Mouse (Mus musculus): ENCODE results near the gene Anapc7. TPM values are rescaled to one million over a fixed set of nuclear protein-coding genes. Genes with fewer than 3 reads are reported as not detected.
A peak's percentile ranks its signal among the peaks of the same experiment; 100 is the strongest.

The Anapc7 gene
- polyA plus RNA-seq (2016; fragmentation: Nextera tagmentation; extraction: Ambion mirVana): 56.1 and 58.0 TPM in 2 replicates

GRCm38 (mm10) chr5:122421271-122422068 lies at the start of gene Anapc7:
Anapc7 (plus strand) TSS chr5:122421693.
- ATAC-seq (ENCODE audit: insufficient number of reproducible peaks, insufficient read depth, low FRiP score, low TSS enrichment): 0 out of 2 replicates have a peak, but pooled peaks have one; percentile 23
- Histone ChIP-seq H3K4me1 (peaks cover 16% of the 10 kb centered on the region), H3K4me2 (replicated peaks) (peak within 1 kb of the TSS; percentile 78), H3K27me3 (no peaks in the 10 kb centered on the region), H3K27ac (peak within 1 kb of the TSS; percentile 94), H3K36me3 (peaks cover 3% of the 10 kb centered on the region; the same call in 1 of the 2 replicates), H3K9me3 (no peaks in the 10 kb centered on the region), H3K4me3 (peak within 1 kb of the TSS; percentile 92), H3K9ac (peak within 1 kb of the TSS; percentile 97)
- WGBS: 24% methylated on average over 17 of the region's 17 CpGs

GRCm38 (mm10) chr5:122372192-122372769 lies 49.2 kb upstream of the Anapc7 start, which contains the start of gene Fam216a:
Fam216a (minus strand) TSS chr5:122372364.
- Histone ChIP-seq H3K9me3 (no peaks in the 10 kb centered on the region), H3K36me3 (peaks cover 31% of the 10 kb centered on the region), H3K4me3 (peak within 1 kb of the TSS; percentile 77), H3K27ac (peak within 1 kb of the TSS; percentile 97), H3K27me3 (no peaks in the 10 kb centered on the region), H3K9ac (peak within 1 kb of the TSS; percentile 84), H3K4me2 (replicated peaks) (peak within 1 kb of the TSS; percentile 72), H3K4me1 (peaks cover 16% of the 10 kb centered on the region)
- peak; percentile 92 for ATAC-seq (ENCODE audit: insufficient number of reproducible peaks, insufficient read depth, low FRiP score, low TSS enrichment)
- under 1% methylated on average over 53 of the region's 53 CpGs for WGBS

GRCm38 (mm10) chr5:122372878-122373277 lies 48.6 kb upstream of the Anapc7 start:
- peak overlapping the region; percentile 84 for H3K9ac ChIP-seq
- no peak for ATAC-seq (ENCODE audit: insufficient number of reproducible peaks, insufficient read depth, low FRiP score, low TSS enrichment)
- H3K9me3 ChIP-seq: no peaks in the 10 kb centered on the region
- no peaks in the 10 kb centered on the region for H3K27me3 ChIP-seq
- H3K4me1 ChIP-seq: peaks cover 16% of the 10 kb centered on the region
- H3K4me3 ChIP-seq: peak overlapping the region; percentile 77
- peak overlapping the region; percentile 97; the same call in 1 of the 2 replicates for H3K27ac ChIP-seq
- peak overlapping the region; percentile 72 for H3K4me2 ChIP-seq (replicated peaks)
- WGBS: 7% methylated on average over 5 of the region's 5 CpGs
- H3K36me3 ChIP-seq: peaks cover 25% of the 10 kb centered on the region

GRCm38 (mm10) chr5:122377101-122377833 lies 44.2 kb upstream of the Anapc7 start:
- no peak overlapping the region for H3K27ac ChIP-seq
- H3K36me3 ChIP-seq: peaks cover 45% of the 10 kb centered on the region
- H3K9me3 ChIP-seq: no peaks in the 10 kb centered on the region
- H3K4me2 ChIP-seq (replicated peaks): no peak overlapping the region
- WGBS: 92% methylated on average over 4 of the region's 4 CpGs
- H3K4me3 ChIP-seq: no peak overlapping the region
- no peaks in the 10 kb centered on the region for H3K27me3 ChIP-seq
- peaks cover 10% of the 10 kb centered on the region for H3K4me1 ChIP-seq
- ATAC-seq (ENCODE audit: insufficient number of reproducible peaks, insufficient read depth, low FRiP score, low TSS enrichment): no peak
- no peak overlapping the region for H3K9ac ChIP-seq

GRCm38 (mm10) chr5:122378171-122378570 lies 43.3 kb upstream of the Anapc7 start:
- H3K27me3 ChIP-seq: no peaks in the 10 kb centered on the region
- no peak overlapping the region for H3K4me2 ChIP-seq (replicated peaks)
- H3K4me1 ChIP-seq: peaks cover 6% of the 10 kb centered on the region
- H3K9me3 ChIP-seq: no peaks in the 10 kb centered on the region
- no peak for ATAC-seq (ENCODE audit: insufficient number of reproducible peaks, insufficient read depth, low FRiP score, low TSS enrichment)
- no peak overlapping the region for H3K27ac ChIP-seq
- no peak overlapping the region for H3K4me3 ChIP-seq
- peaks cover 49% of the 10 kb centered on the region for H3K36me3 ChIP-seq
- no peak overlapping the region for H3K9ac ChIP-seq
- WGBS: 92% methylated on average over 12 of the region's 12 CpGs

- WGBS: 63% methylated on average over 11 of the region's 11 CpGs
- H3K4me1 ChIP-seq: no peaks in the 10 kb centered on the region
- H3K27me3 ChIP-seq: no peaks in the 10 kb centered on the region
- H3K9ac ChIP-seq: no peak overlapping the region
- peaks cover 46% of the 10 kb centered on the region for H3K36me3 ChIP-seq
- H3K4me2 ChIP-seq (replicated peaks): no peak overlapping the region
- ATAC-seq (ENCODE audit: insufficient number of reproducible peaks, insufficient read depth, low FRiP score, low TSS enrichment): peak; percentile 56; the same call in 1 of the 2 replicates
- H3K27ac ChIP-seq: no peak overlapping the region
- no peaks in the 10 kb centered on the region for H3K9me3 ChIP-seq
- no peak overlapping the region for H3K4me3 ChIP-seq
These were observed 41.9 kb upstream of the Anapc7 start for GRCm38 (mm10) chr5:122379374-122380155.

GRCm38 (mm10) chr5:122390006-122390405 lies 31.5 kb upstream of the Anapc7 start:
- 0 out of 2 replicates have a peak, but pooled peaks cover 3% of the 10 kb centered on the region for H3K36me3 ChIP-seq
- no peaks in the 10 kb centered on the region for H3K9me3 ChIP-seq
- WGBS: 90% methylated on average over 5 of the region's 5 CpGs
- no peak overlapping the region for H3K27ac ChIP-seq
- ATAC-seq (ENCODE audit: insufficient number of reproducible peaks, insufficient read depth, low FRiP score, low TSS enrichment): no peak
- peaks cover 11% of the 10 kb centered on the region for H3K4me1 ChIP-seq
- no peak overlapping the region for H3K9ac ChIP-seq
- H3K4me2 ChIP-seq (replicated peaks): no peak overlapping the region
- no peak overlapping the region for H3K4me3 ChIP-seq
- no peaks in the 10 kb centered on the region for H3K27me3 ChIP-seq

GRCm38 (mm10) chr5:122390671-122391070 lies 30.8 kb upstream of the Anapc7 start:
- Histone ChIP-seq H3K4me3 (no peak overlapping the region), H3K9me3 (no peaks in the 10 kb centered on the region), H3K9ac (no peak overlapping the region), H3K4me2 (replicated peaks) (no peak overlapping the region), H3K36me3 (peaks cover 6% of the 10 kb centered on the region; the same call in 1 of the 2 replicates), H3K4me1 (peaks cover 11% of the 10 kb centered on the region), H3K27me3 (no peaks in the 10 kb centered on the region), H3K27ac (no peak overlapping the region)
- no peak; the same call in 1 of the 2 replicates for ATAC-seq (ENCODE audit: insufficient number of reproducible peaks, insufficient read depth, low FRiP score, low TSS enrichment)

GRCm38 (mm10) chr5:122391178-122391785 lies 30.2 kb upstream of the Anapc7 start:
- no peaks in the 10 kb centered on the region for H3K9me3 ChIP-seq
- no peak overlapping the region for H3K9ac ChIP-seq
- H3K4me1 ChIP-seq: peaks cover 11% of the 10 kb centered on the region
- H3K4me3 ChIP-seq: peak overlapping the region; percentile 82
- H3K4me2 ChIP-seq (replicated peaks): peak overlapping the region; percentile 91; the same call in 1 of the 2 replicates
- ATAC-seq (ENCODE audit: insufficient number of reproducible peaks, insufficient read depth, low FRiP score, low TSS enrichment): no peak
- no peaks in the 10 kb centered on the region for H3K27me3 ChIP-seq
- peaks cover 6% of the 10 kb centered on the region; the same call in 1 of the 2 replicates for H3K36me3 ChIP-seq
- 49% methylated on average over 16 of the region's 16 CpGs for WGBS
- no peak overlapping the region for H3K27ac ChIP-seq

- H3K9ac ChIP-seq: peak within 1 kb of the TSS; percentile 76
- H3K36me3 ChIP-seq: peaks cover 10% of the 10 kb centered on the region; the same call in 1 of the 2 replicates
- H3K4me3 ChIP-seq: peak within 1 kb of the TSS; percentile 82
- WGBS: 0% methylated on average over 37 of the region's 39 CpGs
- peaks cover 11% of the 10 kb centered on the region for H3K4me1 ChIP-seq
- H3K9me3 ChIP-seq: no peaks in the 10 kb centered on the region
- H3K27ac ChIP-seq: 0 out of 2 replicates have a peak within 1 kb of the TSS, but pooled peaks have one; percentile 36
- no peaks in the 10 kb centered on the region for H3K27me3 ChIP-seq
- H3K4me2 ChIP-seq (replicated peaks): peak within 1 kb of the TSS; percentile 91
- ATAC-seq (ENCODE audit: insufficient number of reproducible peaks, insufficient read depth, low FRiP score, low TSS enrichment): 0 out of 2 replicates have a peak, but pooled peaks have one; percentile 70
These were observed 29.7 kb upstream of the Anapc7 start, which contains the start of gene Arpc3 for GRCm38 (mm10) chr5:122391786-122392180. Arpc3 (plus strand) TSS chr5:122391878.
